Mouse (Mus musculus) liver, adult 2 months (tissue): ENCODE measurements around the gene Atp2b1. TPM values are rescaled to one million over a fixed set of nuclear protein-coding genes. Genes with fewer than 3 reads are reported as not detected.

ENCODE experiments used
- DNase-seq: peaks from one replicate; pipeline ENCODE4 v3.0.0-alpha.2; 2011; ENCODE audit warnings: low read depth, low spot score; ENCODE audit errors: extremely low read depth
- H3K27ac ChIP-seq: fragments of 200-500 bp; replicated peaks from 2 replicates; pipeline ENCODE4 v1.5.1; 2012; ENCODE audit warnings: low read depth, mild to moderate bottlenecking, control low read depth, inconsistent platforms, low read length; ENCODE audit not compliant: insufficient read depth
- H3K27me3 ChIP-seq: fragments of 200-500 bp; 2 replicates; pipeline ENCODE4 v1.6.1; 2012; ENCODE audit warnings: mild to moderate bottlenecking, moderate library complexity, low read length, inconsistent platforms; ENCODE audit not compliant: control insufficient read depth, insufficient read depth
- H3K36me3 ChIP-seq: fragments of 200-500 bp; 2 replicates; pipeline ENCODE4 v1.6.1; 2012; ENCODE audit warnings: low read length, inconsistent platforms; ENCODE audit not compliant: control insufficient read depth, insufficient read depth
- H3K4me1 ChIP-seq: fragments of 200-500 bp; 2 replicates; pipeline ENCODE4 v1.6.1; 2011; ENCODE audit warnings: low read length; ENCODE audit not compliant: control insufficient read depth, insufficient read depth
- H3K4me3 ChIP-seq: fragments of 200-500 bp; 2 replicates; pipeline ENCODE4 v1.5.1; 2011; ENCODE audit warnings: low read depth, mild to moderate bottlenecking, control low read depth, low read length, moderate library complexity; ENCODE audit not compliant: insufficient read depth
- H3K79me2 ChIP-seq: fragments of 200-500 bp; 2 replicates; pipeline ENCODE4 v1.6.1; 2012; ENCODE audit warnings: inconsistent platforms, mild to moderate bottlenecking, low read length, moderate library complexity; ENCODE audit not compliant: control insufficient read depth, insufficient read depth
- H3K9ac ChIP-seq: fragments of 200-500 bp; 2 replicates; pipeline ENCODE4 v1.6.1; 2012; ENCODE audit warnings: low read depth, mild to moderate bottlenecking, control low read depth, inconsistent platforms, low read length
- CTCF ChIP-seq: fragments of 200-500 bp; IDR thresholded peaks from 2 replicates; pipeline ENCODE4 v1.5.1; 2011; ENCODE audit warnings: low read depth, low read length, control low read depth
- POLR2A ChIP-seq: fragments of 200-500 bp; IDR thresholded peaks from 2 replicates; pipeline ENCODE4 v1.6.1; 2011; ENCODE audit warnings: low read length, control low read depth; ENCODE audit not compliant: insufficient read depth; ENCODE audit errors: extremely low read depth
- WGBS: fragments of 180-500 bp; shearing (Covaris S2); methylation state at CpG from one replicate; pipeline ENCODE4 v1.1.7; 2018; 5-methylcytosine and 5-hydroxymethylcytosine counted together
- polyA plus RNA-seq: library from polyadenylated mRNA; depleted of rRNA; stranded (reverse); fragments of >200 nt; gene quantifications from 2 replicates; pipeline ENCODE4 v1.2.3, GENCODE M21; 2012
- total RNA-seq: library from RNA; depleted of rRNA; stranded (reverse); fragments of >200 nt; gene quantifications from 2 replicates; pipeline ENCODE4 v1.2.3, GENCODE M21; 2014

The Atp2b1 gene
- total and polyA plus RNA-seq, 2 experiments, result 5.2 to 28.8 TPM

DNA sequence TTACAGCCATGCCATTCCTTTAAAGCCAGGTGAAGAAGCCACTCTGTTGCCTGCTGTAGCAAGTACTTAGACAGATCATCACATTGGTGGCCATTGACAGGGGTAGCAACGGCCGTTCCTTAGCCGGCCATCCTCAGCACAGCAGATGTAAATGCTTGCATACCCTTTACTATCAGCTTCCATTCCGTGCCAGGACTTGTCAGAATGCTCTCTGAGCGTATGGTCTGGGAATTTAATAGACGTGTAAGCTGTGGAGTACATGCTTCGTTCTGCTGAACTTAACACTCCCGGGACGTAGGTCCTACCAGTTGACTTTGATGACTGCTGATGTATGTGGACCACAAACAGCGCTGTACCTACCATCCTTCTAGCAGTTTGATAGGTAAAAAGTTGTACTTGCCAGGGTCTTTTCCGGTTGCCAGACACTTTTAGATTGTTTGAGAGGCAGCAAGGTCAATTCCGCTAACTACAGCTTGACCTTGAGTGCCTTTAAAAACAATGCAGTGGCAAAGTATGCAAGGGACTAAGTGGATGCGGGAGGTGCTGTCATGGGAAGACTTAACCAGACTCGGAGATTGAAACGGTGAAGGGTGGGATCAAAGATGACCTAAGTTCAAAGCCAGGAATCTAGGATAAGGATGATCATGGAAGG lies 53.2 kb downstream of the Atp2b1 start:
- WGBS, result 89% methylated on average over 15 of the region's 15 CpGs
- Histone ChIP-seq H3K4me3 (no peak overlapping the region), H3K4me1 (no peaks in the 10 kb centered on the region; the same call in 1 of the 2 replicates), H3K9ac (no peak overlapping the region), H3K27ac (no peak overlapping the region), H3K79me2 (peaks cover 24% of the 10 kb centered on the region; the same call in 1 of the 2 replicates), H3K27me3 (no peaks in the 10 kb centered on the region), H3K36me3 (peaks cover 14% of the 10 kb centered on the region)
- DNase-seq, result no peak
- TF ChIP-seq POLR2A (no peak), CTCF (no peak)

GRCm38 (mm10) chr10:98970917-98971316 lies 56.7 kb downstream of the Atp2b1 start:
- TF ChIP-seq POLR2A, result no peak
- Histone ChIP-seq H3K36me3 (peaks cover 14% of the 10 kb centered on the region), H3K4me3 (no peak overlapping the region), H3K27me3 (no peaks in the 10 kb centered on the region), H3K27ac (no peak overlapping the region), H3K4me1 (no peaks in the 10 kb centered on the region; the same call in none of the 2 replicates), H3K79me2 (peaks cover 21% of the 10 kb centered on the region; the same call in 1 of the 2 replicates), H3K9ac (no peak overlapping the region)
- no peak for DNase-seq
- WGBS, result 96% methylated on average over 3 of the region's 3 CpGs

GRCm38 (mm10) chr10:98972359-98972758 lies 58.2 kb downstream of the Atp2b1 start:
- WGBS, result 87% methylated on average over 2 of the region's 2 CpGs
- Histone ChIP-seq H3K9ac (no peak overlapping the region), H3K79me2 (peaks cover 11% of the 10 kb centered on the region; the same call in 1 of the 2 replicates), H3K27me3 (no peaks in the 10 kb centered on the region), H3K4me3 (no peak overlapping the region), H3K4me1 (no peaks in the 10 kb centered on the region; the same call in 1 of the 2 replicates), H3K36me3 (peaks cover 14% of the 10 kb centered on the region), H3K27ac (no peak overlapping the region)
- TF ChIP-seq POLR2A (no peak), CTCF (no peak)
- DNase-seq, result no peak

DNA sequence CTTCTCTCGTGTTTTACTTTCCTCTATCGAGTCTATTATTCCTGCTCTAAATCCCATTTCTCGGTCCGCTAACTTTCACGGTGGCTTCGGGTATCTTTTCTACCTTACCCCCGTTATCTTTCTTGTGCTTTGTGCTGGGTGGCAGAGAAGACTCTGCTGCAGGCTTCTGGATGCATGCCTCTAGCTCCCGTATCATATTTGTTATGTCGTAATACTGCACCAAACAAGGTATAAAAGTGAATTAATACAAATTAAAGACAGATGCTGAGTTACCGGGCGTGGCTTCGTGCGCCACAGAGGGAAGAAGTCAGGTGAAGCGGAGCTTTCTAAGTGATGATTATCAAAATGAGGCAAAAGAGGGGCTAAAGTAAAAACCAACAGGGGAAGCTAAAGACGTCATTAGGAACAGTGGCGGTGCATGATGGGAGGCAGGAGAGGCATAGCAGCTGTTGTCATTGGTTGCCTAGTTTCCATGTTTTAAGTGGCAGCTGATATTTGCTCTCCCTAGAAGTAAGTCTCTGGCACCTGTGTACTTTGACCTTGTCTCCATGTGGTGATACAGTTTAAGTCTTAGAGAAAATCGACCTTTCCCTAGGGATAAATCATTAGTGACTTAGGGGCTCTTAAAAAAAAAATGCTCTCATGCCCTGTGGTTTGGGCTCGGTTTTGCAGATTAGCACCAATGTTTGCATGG lies 58.9 kb downstream of the Atp2b1 start:
- Histone ChIP-seq H3K9ac (no peak overlapping the region), H3K4me3 (no peak overlapping the region), H3K27ac (no peak overlapping the region), H3K79me2 (peaks cover 8% of the 10 kb centered on the region; the same call in 1 of the 2 replicates), H3K36me3 (peaks cover 14% of the 10 kb centered on the region), H3K4me1 (no peaks in the 10 kb centered on the region; the same call in 1 of the 2 replicates), H3K27me3 (no peaks in the 10 kb centered on the region)
- no peak for DNase-seq
- TF ChIP-seq CTCF (no peak), POLR2A (no peak)
- WGBS, result 85% methylated on average over 18 of the region's 18 CpGs

- no peak overlapping the region for H3K4me3 ChIP-seq
- DNase-seq, result no peak
- no peaks in the 10 kb centered on the region; the same call in 1 of the 2 replicates for H3K4me1 ChIP-seq
- no peaks in the 10 kb centered on the region for H3K27me3 ChIP-seq
- H3K9ac ChIP-seq, result no peak overlapping the region
- no peak for TF ChIP-seq POLR2A
- no peak for TF ChIP-seq CTCF
- no peak overlapping the region for H3K27ac ChIP-seq
- peaks cover 3% of the 10 kb centered on the region for H3K36me3 ChIP-seq
- H3K79me2 ChIP-seq, result peaks cover 11% of the 10 kb centered on the region; the same call in 1 of the 2 replicates
- 77% methylated on average over 3 of the region's 3 CpGs for WGBS
Observed at GRCm38 (mm10) chr10:98974645-98975044, 60.4 kb downstream of the Atp2b1 start.

- peaks cover 9% of the 10 kb centered on the region; the same call in 1 of the 2 replicates for H3K79me2 ChIP-seq
- H3K4me1 ChIP-seq, result no peaks in the 10 kb centered on the region; the same call in 1 of the 2 replicates
- H3K27me3 ChIP-seq, result no peaks in the 10 kb centered on the region
- TF ChIP-seq CTCF (no peak), POLR2A (no peak)
- 93% methylated on average over 6 of the region's 6 CpGs for WGBS
- no peak overlapping the region for H3K4me3 ChIP-seq
- DNase-seq, result no peak
- H3K36me3 ChIP-seq, result peaks cover 4% of the 10 kb centered on the region
- H3K27ac ChIP-seq, result no peak overlapping the region
- H3K9ac ChIP-seq, result no peak overlapping the region
Observed at GRCm38 (mm10) chr10:98975611-98976010, 61.4 kb downstream of the Atp2b1 start.
